Mouse (Mus musculus) stomach, embryonic 16.5 days (tissue): ENCODE results near the gene Lsmem1. TPM values are rescaled to one million over a fixed set of nuclear protein-coding genes. Genes with fewer than 3 reads are reported as not detected.
A peak's percentile ranks its signal among the peaks of the same experiment; 100 is the strongest.

Experiments used
- ATAC-seq: fragments of 200-750 bp; cut with Nextera tagmentation; 2 replicates; pipeline ENCODE4 v1.8.0; 2017; ENCODE audit warnings: moderate number of reproducible peaks, moderate TSS enrichment; ENCODE audit not compliant: insufficient read depth, low FRiP score
- H3K27ac ChIP-seq: fragments of 300-500 bp; sonication (generic); 2 replicates; pipeline ENCODE4 v1.5.1; 2014; ENCODE audit warnings: low read length
- H3K27me3 ChIP-seq: fragments of 300-500 bp; sonication (generic); 2 replicates; pipeline ENCODE4 v1.6.1; 2014; ENCODE audit warnings: low read length, control low read depth, mixed read lengths; ENCODE audit not compliant: control insufficient read depth, insufficient read depth
- H3K36me3 ChIP-seq: fragments of 300-500 bp; sonication (generic); 2 replicates; pipeline ENCODE4 v1.6.1; 2014; ENCODE audit warnings: low read length; ENCODE audit not compliant: control insufficient read depth, insufficient read depth
- H3K4me1 ChIP-seq: fragments of 300-500 bp; sonication (generic); 2 replicates; pipeline ENCODE4 v1.6.1; 2014; ENCODE audit warnings: low read length, control low read depth, mixed read lengths; ENCODE audit not compliant: control insufficient read depth, insufficient read depth
- H3K4me2 ChIP-seq: fragments of 300-500 bp; sonication (generic); 2 replicates; pipeline ENCODE4 v1.6.1; 2014; ENCODE audit warnings: low read depth, low read length, mixed read lengths
- H3K4me3 ChIP-seq: fragments of 300-500 bp; sonication (generic); replicated peaks from 2 replicates; pipeline ENCODE4 v1.5.1; 2014; ENCODE audit warnings: mild to moderate bottlenecking, low read length
- H3K9ac ChIP-seq: fragments of 300-500 bp; sonication (generic); 2 replicates; pipeline ENCODE4 v1.6.1; 2014; ENCODE audit warnings: low read length
- H3K9me3 ChIP-seq: fragments of 300-500 bp; sonication (generic); replicated peaks from 2 replicates; pipeline ENCODE4 v1.6.1; 2016; ENCODE audit warnings: low read length, control low read depth; ENCODE audit not compliant: control insufficient read depth
- WGBS: fragments of 180-500 bp; shearing (Covaris S2); extraction: QIAGEN DNeasy Blood & Tissue Kit; methylation state at CpG from one replicate; pipeline ENCODE4 v1.1.7; 2014; 5-methylcytosine and 5-hydroxymethylcytosine counted together
- polyA plus RNA-seq: library from polyadenylated mRNA; unstranded; fragments of >200 nt; fragmentation: Nextera tagmentation; extraction: Ambion mirVana; gene quantifications from 2 replicates; pipeline ENCODE4 v1.2.1, GENCODE M21; 2015

The Lsmem1 gene
- polyA plus RNA-seq, result 0.68 TPM in 1 of 2 replicates, not detected in the other

- no peak within 1 kb of the TSS for H3K27ac ChIP-seq
- 0 out of 2 replicates have a peak, but pooled peaks cover 6% of the 10 kb centered on the region for H3K36me3 ChIP-seq
- H3K9me3 ChIP-seq, result no peaks in the 10 kb centered on the region
- H3K27me3 ChIP-seq, result no peaks in the 10 kb centered on the region
- no peak for ATAC-seq
- H3K4me1 ChIP-seq, result no peaks in the 10 kb centered on the region
- H3K9ac ChIP-seq, result no peak within 1 kb of the TSS
- 81% methylated on average over 8 of the region's 8 CpGs for WGBS
- no peak within 1 kb of the TSS for H3K4me2 ChIP-seq
- no peak within 1 kb of the TSS for H3K4me3 ChIP-seq
These were observed at the start of gene Lsmem1 for GRCm38 (mm10) chr12:40199302-40199701. Gene Lsmem1 (minus strand): TSS chr12:40199490.

- H3K27ac ChIP-seq, result peak within 1 kb of the TSS; percentile 30; the same call in 1 of the 2 replicates
These were observed 49.3 kb upstream of the Lsmem1 start, which contains the start of gene Ifrd1 for GRCm38 (mm10) chr12:40248454-40249180. Gene Ifrd1 (minus strand): TSS chr12:40248504.

GRCm38 (mm10) chr12:40247976-40248375 lies 48.7 kb upstream of the Lsmem1 start:
- Histone ChIP-seq H3K9me3 (no peaks in the 10 kb centered on the region), H3K4me1 (peaks cover 8% of the 10 kb centered on the region; the same call in 1 of the 2 replicates), H3K9ac (no peak overlapping the region), H3K36me3 (no peaks in the 10 kb centered on the region), H3K27ac (0 out of 2 replicates have a peak overlapping the region, but pooled peaks have one; percentile 30), H3K4me2 (no peak overlapping the region), H3K4me3 (no peak overlapping the region), H3K27me3 (no peaks in the 10 kb centered on the region)
- 56% methylated on average over 6 of the region's 6 CpGs for WGBS
- peak; percentile 90 for ATAC-seq

More at GRCm38 (mm10) chr12:40248454-40249180, 49.3 kb upstream of the Lsmem1 start, which contains the start of gene Ifrd1:
- no peaks in the 10 kb centered on the region for H3K36me3 ChIP-seq
- no peak within 1 kb of the TSS for H3K4me2 ChIP-seq
- H3K4me3 ChIP-seq, result no peak within 1 kb of the TSS
- WGBS, result 67% methylated on average over 5 of the region's 5 CpGs
- ATAC-seq, result no peak
- no peaks in the 10 kb centered on the region for H3K9me3 ChIP-seq
- no peaks in the 10 kb centered on the region for H3K27me3 ChIP-seq
- H3K9ac ChIP-seq, result no peak within 1 kb of the TSS
- H3K4me1 ChIP-seq, result peaks cover 8% of the 10 kb centered on the region; the same call in 1 of the 2 replicates

- Histone ChIP-seq H3K27me3 (no peaks in the 10 kb centered on the region), H3K9me3 (no peaks in the 10 kb centered on the region), H3K27ac (peak overlapping the region; percentile 30; the same call in 1 of the 2 replicates), H3K36me3 (no peaks in the 10 kb centered on the region), H3K4me2 (no peak overlapping the region), H3K9ac (no peak overlapping the region), H3K4me1 (peaks cover 8% of the 10 kb centered on the region; the same call in 1 of the 2 replicates), H3K4me3 (no peak overlapping the region)
- WGBS, result 43% methylated on average over 4 of the region's 4 CpGs
- no peak for ATAC-seq
These were observed 48.1 kb upstream of the Lsmem1 start for GRCm38 (mm10) chr12:40247384-40247783.

- ATAC-seq, result no peak
- no peaks in the 10 kb centered on the region for H3K9me3 ChIP-seq
- peaks cover 8% of the 10 kb centered on the region; the same call in 1 of the 2 replicates for H3K4me1 ChIP-seq
- H3K4me2 ChIP-seq, result no peak overlapping the region
- H3K9ac ChIP-seq, result no peak overlapping the region
- WGBS, result 82% methylated on average over 7 of the region's 7 CpGs
- H3K27ac ChIP-seq, result no peak overlapping the region
- no peak overlapping the region for H3K4me3 ChIP-seq
- H3K36me3 ChIP-seq, result no peaks in the 10 kb centered on the region
- no peaks in the 10 kb centered on the region for H3K27me3 ChIP-seq
These were observed 46.2 kb upstream of the Lsmem1 start for GRCm38 (mm10) chr12:40245434-40245970.

GRCm38 (mm10) chr12:40244926-40245325 lies 45.6 kb upstream of the Lsmem1 start:
- Histone ChIP-seq H3K36me3 (no peaks in the 10 kb centered on the region), H3K4me1 (peaks cover 8% of the 10 kb centered on the region; the same call in 1 of the 2 replicates), H3K9ac (no peak overlapping the region), H3K4me2 (no peak overlapping the region), H3K27me3 (no peaks in the 10 kb centered on the region), H3K4me3 (no peak overlapping the region), H3K9me3 (no peaks in the 10 kb centered on the region), H3K27ac (no peak overlapping the region)
- ATAC-seq, result no peak
- WGBS, result 87% methylated on average over 5 of the region's 5 CpGs

GRCm38 (mm10) chr12:40243821-40244221 lies 44.5 kb upstream of the Lsmem1 start:
- no peaks in the 10 kb centered on the region for H3K9me3 ChIP-seq
- peaks cover 8% of the 10 kb centered on the region; the same call in 1 of the 2 replicates for H3K4me1 ChIP-seq
- 28% methylated on average over 11 of the region's 11 CpGs for WGBS
- H3K27ac ChIP-seq, result no peak overlapping the region
- H3K27me3 ChIP-seq, result no peaks in the 10 kb centered on the region
- H3K36me3 ChIP-seq, result no peaks in the 10 kb centered on the region
- no peak overlapping the region for H3K4me3 ChIP-seq
- peak; percentile 45; the same call in 1 of the 2 replicates for ATAC-seq
- no peak overlapping the region for H3K9ac ChIP-seq
- peak overlapping the region; percentile 23; the same call in 1 of the 2 replicates for H3K4me2 ChIP-seq

GRCm38 (mm10) chr12:40243241-40243640 lies 44.0 kb upstream of the Lsmem1 start:
- Histone ChIP-seq H3K27me3 (no peaks in the 10 kb centered on the region), H3K36me3 (no peaks in the 10 kb centered on the region), H3K4me2 (no peak overlapping the region), H3K9me3 (no peaks in the 10 kb centered on the region), H3K27ac (no peak overlapping the region), H3K4me1 (peaks cover 8% of the 10 kb centered on the region; the same call in 1 of the 2 replicates), H3K9ac (no peak overlapping the region), H3K4me3 (no peak overlapping the region)
- no peak for ATAC-seq
- WGBS, result 63% methylated on average over 4 of the region's 4 CpGs

- H3K4me3 ChIP-seq, result no peak overlapping the region
- H3K4me2 ChIP-seq, result no peak overlapping the region
- H3K9ac ChIP-seq, result no peak overlapping the region
- ATAC-seq, result no peak
- WGBS, result 91% methylated on average over 7 of the region's 7 CpGs
- no peak overlapping the region for H3K27ac ChIP-seq
- no peaks in the 10 kb centered on the region for H3K4me1 ChIP-seq
- no peaks in the 10 kb centered on the region for H3K27me3 ChIP-seq
- no peaks in the 10 kb centered on the region for H3K36me3 ChIP-seq
- no peaks in the 10 kb centered on the region for H3K9me3 ChIP-seq
These were observed 39.9 kb upstream of the Lsmem1 start for GRCm38 (mm10) chr12:40239161-40239560.
